Mouse (Mus musculus): ENCODE measurements around the gene Pramel3.

The Pramel3 gene

GRCm38 (mm10) chrX:135302007-135302406 is at the start of gene Pramel3:
TSS of gene Pramel3 (plus strand) at chrX:135302307.
- 93% methylated on average over 14 of the region's 14 CpGs for WGBS

- 14% methylated on average over 3 of the region's 6 CpGs for WGBS
These were observed 58.6 kb downstream of the Pramel3 start for GRCm38 (mm10) chrX:135360685-135361084.

- WGBS = no CpG with 5 or more reads among the region's 4 CpGs
These were observed 59.8 kb downstream of the Pramel3 start for GRCm38 (mm10) chrX:135361943-135362342.

All from cerebral cortex, adult 2 months (tissue).